Mouse (Mus musculus): ENCODE results near the gene Pin1rt1.

DNA sequence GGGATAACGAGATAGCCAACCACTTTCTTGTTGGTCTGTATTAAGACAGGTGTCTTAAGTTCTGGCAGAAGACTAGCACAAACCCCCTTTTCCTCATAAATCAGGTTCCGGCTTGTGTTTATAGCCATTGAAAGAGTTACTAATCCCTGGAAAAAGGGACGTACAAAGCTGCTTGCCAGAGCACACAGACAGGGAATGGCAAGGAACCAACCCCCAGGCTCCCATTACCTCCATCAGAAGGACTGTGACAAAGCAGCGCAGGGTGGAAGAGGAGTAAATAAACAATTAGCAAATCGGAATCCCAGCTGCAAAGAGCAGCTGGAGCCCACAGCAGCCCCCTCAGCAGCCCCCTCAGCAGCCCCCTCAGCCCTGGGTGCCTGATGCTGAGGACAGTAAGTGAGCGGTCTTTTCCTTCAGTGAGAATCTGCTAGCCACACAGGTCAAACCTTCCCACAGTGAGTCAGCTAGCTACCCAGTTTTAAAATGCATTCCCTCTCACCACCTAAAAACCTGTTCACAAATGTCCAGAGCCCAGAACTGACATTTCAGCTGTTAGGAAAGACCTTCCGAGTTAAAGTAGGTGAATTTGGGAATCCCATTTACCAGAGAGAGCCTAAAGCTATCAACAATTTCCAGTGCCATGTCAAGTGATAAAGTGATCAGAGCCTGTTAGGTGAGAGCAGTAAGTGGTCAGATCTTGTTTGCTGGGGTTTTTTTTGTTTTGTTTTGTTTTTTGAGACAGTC is 25.0 kb upstream of the Pin1rt1 start:
- TF ChIP-seq CTCF (IDR thresholded peaks at IDR 0.05; ENCODE audit: low read depth) (no peak), EP300 (IDR thresholded peaks at IDR 0.05; ENCODE audit: low read depth) (no peak)

All from heart, postnatal 0 days (tissue).